Mouse (Mus musculus) heart, postnatal 0 days (tissue): ENCODE results near the gene Gm5916. TPM values are rescaled to one million over a fixed set of nuclear protein-coding genes. Genes with fewer than 3 reads are reported as not detected.

Source experiments
- ATAC-seq: fragments of 200-750 bp; cut with Nextera tagmentation; 2 replicates; pipeline ENCODE4 v1.8.0; 2017; ENCODE audit warnings: low read depth, moderate number of reproducible peaks, moderate library complexity; ENCODE audit not compliant: insufficient read depth
- DNase-seq: peaks from one replicate; pipeline ENCODE4 v3.0.0-alpha.2; 2016; ENCODE audit warnings: low spot score
- H3K27ac ChIP-seq: fragments of 300-500 bp; sonication (generic); 2 replicates; pipeline ENCODE4 v1.5.1; 2014; ENCODE audit warnings: low read depth, mild to moderate bottlenecking
- H3K27me3 ChIP-seq: fragments of 300-500 bp; sonication (generic); 2 replicates; pipeline ENCODE4 v1.6.1; 2014; ENCODE audit warnings: low read length, mixed read lengths; ENCODE audit not compliant: control insufficient read depth, insufficient read depth
- H3K36me3 ChIP-seq: fragments of 300-500 bp; sonication (generic); replicated peaks from 2 replicates; pipeline ENCODE4 v1.6.1; 2014; ENCODE audit warnings: low read length, mixed read lengths; ENCODE audit not compliant: control insufficient read depth, insufficient read depth
- H3K4me1 ChIP-seq: fragments of 300-500 bp; sonication (generic); 2 replicates; pipeline ENCODE4 v1.6.1; 2014; ENCODE audit warnings: antibody characterized with exemption; ENCODE audit not compliant: control insufficient read depth, insufficient read depth
- H3K4me2 ChIP-seq: fragments of 300-500 bp; sonication (generic); 2 replicates; pipeline ENCODE4 v1.6.1; 2014; ENCODE audit warnings: low read depth, mild to moderate bottlenecking, low read length, moderate library complexity
- H3K4me3 ChIP-seq: fragments of 300-500 bp; sonication (generic); 2 replicates; pipeline ENCODE4 v1.5.1; 2014; ENCODE audit warnings: low read depth, low read length
- H3K9ac ChIP-seq: fragments of 300-500 bp; sonication (generic); replicated peaks from 2 replicates; pipeline ENCODE4 v1.6.1; 2014; ENCODE audit warnings: low read depth, low read length, mixed read lengths
- H3K9me3 ChIP-seq: fragments of 300-500 bp; sonication (generic); replicated peaks from 2 replicates; pipeline ENCODE4 v1.6.1; 2016; ENCODE audit warnings: low read length; ENCODE audit not compliant: control insufficient read depth
- CTCF ChIP-seq: IDR thresholded peaks from 2 replicates; pipeline ENCODE4 v1.5.1; 2016; ENCODE audit warnings: antibody characterized with exemption, control low read depth, low read depth
- EP300 ChIP-seq: IDR thresholded peaks from 2 replicates; pipeline ENCODE4 v1.6.1; 2016; ENCODE audit warnings: antibody characterized with exemption, low read depth
- WGBS: fragments of 180-500 bp; shearing (Covaris S2); extraction: QIAGEN DNeasy Blood & Tissue Kit; methylation state at CpG from one replicate; pipeline ENCODE4 v1.1.7; 2014; 5-methylcytosine and 5-hydroxymethylcytosine counted together
- polyA plus RNA-seq: library from polyadenylated mRNA; unstranded; fragments of >200 nt; fragmentation: Nextera tagmentation; extraction: Ambion mirVana; gene quantifications from 2 replicates; pipeline ENCODE4 v1.2.1, GENCODE M21; 2015
- total RNA-seq: library from RNA; depleted of rRNA; stranded (reverse); fragments of >200 nt; gene quantifications from 2 replicates; pipeline ENCODE4 v1.2.3, GENCODE M21; 2014; ENCODE audit warnings: low replicate concordance; rRNA removed

Gene Gm5916
- total RNA-seq (not detected in 2 replicates), polyA plus RNA-seq (not detected in 2 replicates)

DNA sequence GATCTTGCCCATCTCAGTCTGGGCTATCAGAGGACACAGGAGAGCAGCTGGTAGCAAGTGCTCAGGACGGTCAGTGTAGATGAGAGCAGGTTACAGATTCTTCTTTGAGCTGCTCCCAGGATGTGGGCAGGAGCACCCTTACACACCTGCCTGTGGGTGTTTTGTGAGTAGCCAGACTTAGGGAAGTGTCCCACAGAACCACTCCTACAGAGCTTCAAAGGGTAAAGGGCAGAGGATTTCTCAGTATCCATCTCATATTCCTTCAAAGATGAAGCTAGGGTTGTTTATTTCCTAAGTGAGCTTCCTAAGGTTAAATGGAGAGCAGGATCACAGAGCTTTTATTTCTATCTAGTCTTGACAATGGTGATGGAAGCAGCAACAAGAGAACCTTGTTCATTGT lies at the start of gene Gm5916:
Gene Gm5916, minus strand, starts transcription at position 101 of the 400 bp plus-strand sequence.
- Histone ChIP-seq H3K4me2 (no peak within 1 kb of the TSS), H3K4me3 (no peak within 1 kb of the TSS), H3K27me3 (no peaks in the 10 kb centered on the region), H3K27ac (no peak within 1 kb of the TSS), H3K9ac (no peak within 1 kb of the TSS), H3K36me3 (no peaks in the 10 kb centered on the region), H3K4me1 (no peaks in the 10 kb centered on the region), H3K9me3 (0 out of 2 replicates have a peak, but pooled peaks cover 4% of the 10 kb centered on the region)
- 50% methylated on average over 1 of the region's 1 CpGs for WGBS
- TF ChIP-seq CTCF (no peak), EP300 (no peak)
- ATAC-seq (no peak), DNase-seq (no peak)

Other genes with a start within 250 kb of the Gm5916 start
- gene 9230113P08Rik, start 220.4 kb downstream of the Gm5916 start, total RNA-seq: not detected in 2 replicates
- not detected in 2 replicates for gene 9230113P08Rik, start 220.4 kb downstream of the Gm5916 start, polyA plus RNA-seq